Mouse (Mus musculus) gonadal fat pad, adult 2 months (tissue): ENCODE results near the gene Foxn3. TPM values are rescaled to one million over a fixed set of nuclear protein-coding genes. Genes with fewer than 3 reads are reported as not detected.

Experiments
- DNase-seq: peaks from one replicate; pipeline ENCODE4 v3.0.0-alpha.2; 2012; ENCODE audit warnings: low read depth
- polyA plus RNA-seq: library from polyadenylated mRNA; depleted of rRNA; stranded (reverse); fragments of >200 nt; gene quantifications from 2 replicates; pipeline ENCODE4 v1.2.3, GENCODE M21; 2012; rRNA removed

Foxn3 gene
- polyA plus RNA-seq: 27.2 and 30.5 TPM in 2 replicates

DNA sequence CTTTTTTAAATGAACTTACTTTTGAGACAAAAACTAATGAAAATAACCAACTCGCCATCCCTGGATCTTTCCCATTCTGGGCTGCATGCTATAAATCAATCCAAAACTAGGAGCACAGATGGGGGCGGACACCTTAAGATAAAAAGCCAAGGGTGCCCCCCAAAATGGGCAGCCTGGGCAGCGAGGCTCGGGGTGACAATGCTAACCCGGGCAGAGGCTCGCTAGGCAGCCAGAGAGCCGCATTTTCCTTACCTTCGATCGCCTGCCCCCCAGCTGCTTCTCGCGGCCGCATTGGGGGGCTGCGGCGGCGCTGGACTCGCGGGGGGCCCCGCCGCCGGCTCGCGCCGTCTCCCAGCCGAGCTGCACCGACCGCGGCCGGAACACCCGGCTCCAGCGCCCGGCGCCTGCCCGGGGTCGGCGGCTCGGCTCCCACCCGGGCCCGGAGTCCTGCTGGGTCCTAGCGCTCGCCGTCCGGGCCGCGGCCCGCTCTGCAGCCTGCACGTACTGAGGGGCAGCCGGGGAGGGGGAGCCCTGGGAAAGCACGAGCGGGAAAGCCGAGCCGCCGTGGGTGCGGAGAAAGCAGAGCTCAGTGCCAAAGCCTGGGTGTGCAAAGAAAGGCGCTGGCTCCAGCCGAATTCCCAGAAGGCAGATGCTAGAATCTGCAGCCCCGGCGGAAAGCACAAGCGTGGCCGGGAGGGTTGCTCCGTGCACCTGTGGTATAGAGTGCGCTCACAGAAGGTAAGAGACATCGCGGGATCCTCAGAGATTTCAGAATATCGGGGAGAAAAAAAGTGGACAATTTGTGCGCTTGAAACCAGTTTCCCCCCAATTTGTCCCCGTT is at the start of gene Foxn3:
Foxn3 (minus strand) TSS at position 364 of the 841 bp plus-strand sequence.
- no peak for DNase-seq

DNA sequence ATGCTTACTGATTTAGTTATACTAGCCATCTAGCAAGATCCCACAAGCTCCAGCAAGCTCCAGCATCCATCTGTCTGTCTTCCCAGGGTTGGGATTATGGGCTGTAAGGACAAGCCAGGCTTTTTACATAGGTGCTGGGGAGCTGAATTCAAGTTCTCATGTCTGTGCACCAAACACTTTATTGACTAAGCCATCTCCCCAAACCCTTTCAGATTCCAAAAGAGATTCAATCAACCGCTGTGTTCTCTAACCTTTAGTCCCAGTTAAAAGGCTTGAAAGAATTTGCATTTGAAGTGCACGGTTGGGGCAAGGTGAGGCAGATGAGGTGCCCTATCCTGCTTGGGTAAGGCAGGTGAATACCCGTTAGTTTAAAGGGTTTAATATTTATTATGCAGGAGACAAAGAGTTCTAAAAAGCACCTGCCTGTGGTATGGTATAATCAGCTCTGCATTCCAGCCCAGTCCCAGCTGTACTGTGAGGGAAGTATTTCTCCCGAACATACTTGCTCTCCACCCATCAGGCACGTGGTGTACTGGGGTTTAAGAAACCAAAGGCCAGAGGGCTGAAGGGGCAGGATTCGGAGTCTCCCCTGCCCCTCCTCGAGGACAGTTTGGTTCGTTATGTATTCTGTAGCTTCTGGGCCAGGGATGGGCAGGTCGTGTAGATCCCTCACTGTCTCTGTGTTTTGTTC is 48.9 kb upstream of the Foxn3 start:
- DNase-seq: no peak

DNA sequence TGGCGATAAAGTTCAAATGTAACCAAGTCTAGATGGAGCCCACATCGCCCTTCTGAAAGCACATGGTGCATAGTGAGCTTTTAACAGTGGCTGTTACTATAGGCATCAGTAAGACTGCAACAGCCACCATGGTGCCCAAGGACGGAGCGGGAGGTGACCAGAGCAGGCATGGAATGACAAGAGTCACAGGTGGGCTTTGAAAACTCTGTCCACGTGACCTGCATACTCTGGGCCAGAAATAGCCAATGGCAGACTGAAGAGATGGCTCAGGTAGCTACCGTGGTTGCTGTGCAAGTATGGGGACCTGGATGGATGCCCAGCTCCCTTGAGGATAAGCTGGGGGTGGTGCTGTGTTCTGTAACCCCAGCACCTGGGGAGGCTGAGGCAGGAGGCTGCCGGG is 47.5 kb upstream of the Foxn3 start:
- no peak for DNase-seq

DNA sequence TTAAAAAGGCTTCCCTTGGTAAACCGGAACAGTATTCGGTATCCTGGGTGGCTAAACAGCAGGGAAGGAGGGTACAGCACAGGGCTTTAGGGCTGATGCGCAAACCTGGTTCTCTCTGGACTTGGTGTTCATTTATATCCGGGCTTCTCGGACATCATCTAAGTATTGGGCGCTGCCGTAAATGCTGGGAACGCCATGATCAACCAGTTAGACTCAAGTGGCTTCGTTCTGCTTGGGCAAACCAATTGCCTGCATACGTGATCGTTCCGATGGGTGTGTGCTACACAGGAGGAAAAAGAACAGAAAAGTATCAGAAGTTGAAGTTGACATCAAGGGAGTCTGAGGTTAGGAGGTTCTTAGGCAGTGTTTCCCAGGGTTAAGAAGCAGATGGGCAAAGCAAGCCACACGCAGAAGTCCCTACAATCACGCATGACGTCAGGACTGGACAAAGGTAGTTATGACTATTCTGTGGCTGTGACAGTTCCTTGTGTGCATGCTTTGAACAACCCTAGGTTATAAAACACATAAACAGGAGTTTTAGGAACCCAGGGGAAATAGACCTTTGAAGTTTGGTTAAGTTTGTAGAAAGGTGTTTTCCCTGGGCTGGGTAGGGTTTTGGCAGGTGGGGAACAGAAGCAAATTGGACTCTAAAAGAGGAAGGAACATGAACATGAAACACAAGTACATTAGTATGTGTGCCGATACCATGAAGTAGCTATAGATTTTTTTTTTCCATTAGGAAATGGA is 46.9 kb upstream of the Foxn3 start:
- no peak for DNase-seq

DNA sequence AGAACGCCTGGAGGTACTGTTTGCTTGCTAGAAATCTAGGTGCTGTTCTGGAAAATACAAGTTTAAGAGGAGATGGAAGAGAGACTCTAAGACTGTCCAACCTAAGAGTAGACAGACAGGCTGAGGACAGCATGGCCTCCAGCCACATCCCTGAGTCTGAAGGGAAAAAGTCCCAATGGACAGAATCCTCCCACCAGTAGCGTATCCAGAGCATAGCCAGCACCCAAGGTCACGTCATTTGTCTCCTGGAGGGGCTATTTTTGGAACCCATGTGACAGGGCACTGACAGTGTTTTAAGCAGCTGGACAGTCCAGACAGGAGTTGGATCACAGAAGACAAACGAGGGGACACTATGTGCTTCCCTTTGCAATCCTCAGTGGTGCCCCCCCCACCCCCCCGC is 46.3 kb upstream of the Foxn3 start:
- no peak for DNase-seq

DNA sequence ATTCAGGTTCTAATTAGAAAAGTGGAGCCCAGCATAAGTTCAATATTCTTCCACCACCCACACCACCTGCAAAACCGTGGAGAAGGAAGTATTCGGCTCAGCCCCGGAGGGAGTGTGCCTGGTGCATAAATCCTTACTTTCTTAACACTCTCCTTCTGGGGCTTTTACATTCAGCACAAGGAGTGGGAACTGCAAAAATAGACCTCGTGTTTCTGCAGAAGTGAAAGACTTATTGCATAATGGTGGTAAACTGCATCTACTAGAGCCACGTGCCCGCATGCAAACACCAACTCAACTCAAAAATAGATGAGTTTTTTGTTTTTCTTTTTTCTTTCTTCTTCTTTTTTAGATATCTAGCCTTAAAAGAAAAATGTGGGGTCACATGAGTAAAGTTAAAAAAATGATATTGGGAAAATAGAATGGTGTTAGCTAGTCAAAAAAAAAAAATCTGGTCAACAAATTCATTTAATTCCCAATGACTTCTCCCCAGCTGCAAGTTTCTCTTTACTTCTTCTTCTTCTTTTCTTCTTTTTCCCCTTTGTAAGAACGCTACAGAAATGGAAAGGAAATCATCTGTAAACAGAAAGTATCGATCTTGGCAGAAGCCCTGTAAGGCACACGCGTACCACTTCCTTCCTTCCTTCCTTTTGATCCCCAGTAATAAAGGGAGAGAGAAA is 45.0 kb upstream of the Foxn3 start:
- no peak for DNase-seq

DNA sequence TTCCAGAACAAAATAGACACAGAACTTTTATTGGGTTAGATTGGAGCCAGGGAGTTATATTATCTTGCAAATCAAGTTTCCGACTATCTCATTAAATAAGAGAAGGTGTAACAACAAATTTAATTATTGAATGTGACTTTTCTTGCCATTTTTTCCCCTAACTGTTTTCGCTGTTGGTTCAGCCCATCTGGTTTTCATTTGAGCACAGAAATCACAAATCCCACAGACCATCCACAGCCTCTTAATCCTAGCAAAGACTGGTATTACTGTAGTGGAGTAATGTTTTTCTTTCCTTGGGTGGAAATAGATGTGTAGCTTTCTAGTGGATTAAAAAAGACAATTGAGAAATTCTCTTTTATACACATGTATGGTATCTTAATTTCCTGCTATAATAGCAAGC is 40.0 kb upstream of the Foxn3 start:
- no peak for DNase-seq

DNA sequence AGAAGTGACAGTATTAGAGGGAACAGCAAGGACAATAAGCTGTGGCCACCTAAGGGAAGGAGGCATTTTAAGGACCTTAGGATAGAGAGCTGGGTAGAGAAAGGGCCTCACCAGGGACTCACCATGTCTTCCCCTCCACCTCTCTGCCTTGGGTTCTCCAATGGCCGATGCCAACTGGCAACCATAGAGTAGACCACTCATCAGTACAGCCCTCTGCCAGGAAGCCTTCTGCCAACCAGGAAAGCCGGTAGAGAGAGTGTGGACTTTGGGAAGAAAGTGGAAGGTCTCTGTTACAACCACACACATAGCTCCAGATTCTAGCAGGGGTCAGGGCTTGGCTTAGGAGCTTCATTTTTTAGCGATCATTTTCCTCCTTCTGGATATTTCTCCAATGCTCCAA is 38.5 kb upstream of the Foxn3 start:
- DNase-seq: no peak

DNA sequence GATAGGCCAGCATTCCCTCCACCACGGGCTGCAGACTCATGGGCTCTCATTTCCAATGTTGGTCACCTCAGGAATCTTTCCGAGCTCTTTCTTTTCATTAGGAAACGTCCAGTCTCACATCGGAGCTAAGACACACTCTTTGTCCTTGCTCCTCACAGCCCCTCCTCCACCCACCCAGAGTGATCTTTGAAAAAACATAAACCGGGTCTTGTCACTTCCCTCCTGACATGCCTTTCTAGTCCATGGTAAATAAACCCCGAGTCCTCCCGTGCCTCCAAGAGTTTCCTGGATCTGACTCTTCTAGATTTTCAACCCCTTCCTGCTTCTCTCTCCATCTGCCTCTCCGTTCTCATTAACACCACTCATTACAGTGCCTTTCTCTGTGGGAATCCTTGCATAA is 38.0 kb upstream of the Foxn3 start:
- DNase-seq: no peak

DNA sequence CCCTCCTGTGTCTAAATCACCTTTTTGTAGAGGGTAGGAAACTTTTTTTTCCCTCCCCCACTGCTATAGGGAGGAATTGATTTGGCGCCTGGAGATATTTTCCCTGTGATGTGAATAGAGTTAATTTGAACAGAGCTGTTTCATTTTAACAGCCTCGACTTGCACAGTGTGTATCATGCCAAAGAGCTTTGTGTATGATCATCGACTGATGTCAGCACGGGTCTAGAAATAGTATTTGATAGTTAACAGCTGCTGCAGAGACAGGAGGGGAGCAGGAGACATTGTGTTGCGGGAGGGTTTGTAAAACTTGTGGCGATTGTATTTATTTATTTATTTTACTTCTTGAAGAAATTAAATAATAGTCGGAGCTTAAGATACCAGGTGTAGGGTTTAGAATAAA is 36.2 kb upstream of the Foxn3 start:
- DNase-seq: no peak

DNA sequence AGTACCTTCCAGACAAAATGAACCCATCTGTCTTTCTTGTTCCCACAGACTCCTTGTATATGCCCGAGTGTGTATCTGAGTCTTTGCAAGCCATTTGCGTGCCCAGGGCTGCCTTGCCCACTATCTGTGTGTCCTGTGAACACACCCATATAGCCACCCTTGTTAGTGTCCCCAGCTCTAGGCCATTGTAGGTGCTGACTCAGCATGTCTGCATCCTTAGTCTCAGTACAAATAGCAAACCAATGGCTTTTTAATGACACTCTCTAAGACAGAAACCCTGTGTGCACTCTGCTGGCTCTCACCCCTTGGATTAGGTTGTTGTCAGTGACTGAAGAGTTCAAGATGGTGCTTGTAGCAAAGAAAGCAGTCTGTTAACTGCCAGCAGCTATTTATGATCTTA is 33.0 kb upstream of the Foxn3 start:
- no peak for DNase-seq

DNA sequence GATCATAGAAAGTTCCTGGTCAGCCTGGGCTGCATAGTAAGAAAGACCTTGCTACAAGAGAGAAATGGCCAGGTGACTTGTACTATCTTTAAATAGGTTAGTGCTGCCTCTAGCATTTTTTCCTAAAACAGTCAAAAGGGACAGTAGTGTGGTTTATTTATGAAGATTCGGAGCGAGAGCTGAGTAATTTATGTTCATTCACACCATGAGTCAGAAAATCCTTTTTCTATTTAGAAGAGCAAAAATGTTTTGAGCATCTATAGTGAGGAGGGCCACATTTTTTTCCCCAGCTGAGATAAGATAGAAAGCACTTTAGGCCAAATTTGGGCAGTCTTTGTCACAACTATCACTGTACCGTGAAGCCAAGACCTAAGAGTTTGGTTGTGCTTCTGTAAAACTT is 24.0 kb upstream of the Foxn3 start:
- no peak for DNase-seq

DNA sequence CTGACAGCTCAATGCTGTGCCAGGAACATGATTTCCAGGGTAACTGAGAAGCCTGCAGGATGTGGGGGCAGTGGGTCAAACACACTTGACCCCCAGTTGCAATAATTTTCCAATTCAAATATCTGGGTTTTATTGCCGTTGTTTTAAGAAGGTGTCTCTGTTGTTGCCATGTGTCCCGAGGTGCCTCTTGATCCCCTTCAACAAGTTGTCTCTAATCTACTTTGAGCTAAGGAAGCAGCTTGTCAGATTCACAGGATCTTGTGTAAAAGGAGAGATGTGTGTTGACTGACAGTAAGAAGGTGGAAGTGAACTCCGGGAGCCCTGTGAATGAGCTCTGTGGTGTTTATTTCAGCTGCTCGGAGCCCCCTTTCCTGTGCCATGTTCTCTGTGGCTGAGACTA is 16.6 kb upstream of the Foxn3 start:
- no peak for DNase-seq

DNA sequence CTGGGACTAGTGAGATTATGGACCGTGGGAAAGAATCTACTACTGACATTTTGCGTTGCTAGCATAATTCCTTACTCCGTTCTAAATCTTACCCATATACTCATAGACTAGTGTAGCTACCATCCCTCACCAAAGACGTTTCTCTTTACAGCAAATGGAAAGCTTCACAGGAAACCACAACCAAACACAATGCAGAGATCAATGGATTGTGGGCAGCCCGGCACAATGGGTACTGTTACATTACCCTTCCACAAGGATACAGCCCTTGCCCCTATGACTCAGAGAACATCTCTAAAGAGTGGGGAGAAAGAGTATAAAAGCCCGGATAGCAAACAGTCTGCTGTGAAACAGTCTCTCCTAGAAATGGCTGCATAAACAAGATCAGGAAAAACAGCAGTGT is 13.3 kb upstream of the Foxn3 start:
- DNase-seq: no peak

DNA sequence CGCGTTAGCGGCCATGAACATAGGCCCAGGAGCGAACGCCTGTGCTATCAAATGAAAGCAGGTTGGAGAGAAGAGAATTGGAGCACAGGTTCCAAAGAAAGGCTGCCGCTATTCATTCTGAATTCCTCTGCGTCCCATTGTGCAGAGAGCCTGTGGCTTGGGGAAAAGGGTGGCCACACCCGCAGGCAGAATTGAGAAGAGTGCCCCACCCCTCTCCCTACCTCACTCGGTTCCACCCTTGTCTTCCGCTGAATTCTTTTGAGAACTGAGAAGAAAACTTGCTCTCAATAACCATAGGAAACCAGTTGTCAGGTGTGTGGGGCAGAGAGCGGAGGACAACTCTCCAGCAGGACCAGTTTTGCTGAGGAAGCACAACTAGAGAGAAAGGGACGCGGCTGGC is 10.9 kb upstream of the Foxn3 start:
- DNase-seq: no peak

DNA sequence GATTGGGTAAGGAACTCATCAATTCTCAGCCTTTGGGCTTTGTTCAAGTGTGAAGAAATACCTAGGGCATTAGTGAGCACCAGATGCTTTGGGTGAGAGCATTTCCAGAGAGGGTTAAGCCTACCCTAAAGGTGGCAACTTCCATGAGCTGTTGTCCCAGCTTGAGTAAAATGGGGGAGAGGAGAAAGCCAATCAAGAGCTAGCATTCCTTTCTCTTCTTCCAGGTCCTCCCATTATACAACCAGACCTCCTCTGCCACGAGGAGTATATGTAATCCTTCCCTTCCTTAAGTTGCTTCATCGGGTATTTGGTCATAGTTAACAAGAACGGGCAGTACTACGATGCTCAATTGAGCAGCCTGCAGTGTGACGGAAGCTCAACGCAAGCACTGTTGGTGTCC is 9.7 kb upstream of the Foxn3 start:
- DNase-seq: peak; percentile 61

DNA sequence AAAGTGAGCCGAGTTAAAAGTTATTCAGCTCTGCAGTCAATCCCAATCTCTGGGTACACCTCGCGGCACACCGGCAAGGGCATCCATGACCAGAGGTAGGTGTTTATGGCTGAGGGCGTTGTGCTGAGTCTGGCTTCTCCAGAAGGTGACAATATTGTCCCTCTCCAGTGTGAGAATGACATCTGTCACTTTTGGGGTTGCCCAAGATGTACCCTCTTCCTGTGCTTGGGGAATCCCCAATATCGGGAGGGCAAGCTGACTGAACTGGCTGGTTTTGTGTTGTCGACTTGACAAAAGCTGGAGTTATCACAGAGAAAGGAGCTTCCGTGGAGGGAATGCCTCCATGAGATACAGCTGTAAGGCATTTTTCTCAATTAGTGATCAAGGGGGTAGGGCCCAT is 8.6 kb upstream of the Foxn3 start:
- DNase-seq: no peak

DNA sequence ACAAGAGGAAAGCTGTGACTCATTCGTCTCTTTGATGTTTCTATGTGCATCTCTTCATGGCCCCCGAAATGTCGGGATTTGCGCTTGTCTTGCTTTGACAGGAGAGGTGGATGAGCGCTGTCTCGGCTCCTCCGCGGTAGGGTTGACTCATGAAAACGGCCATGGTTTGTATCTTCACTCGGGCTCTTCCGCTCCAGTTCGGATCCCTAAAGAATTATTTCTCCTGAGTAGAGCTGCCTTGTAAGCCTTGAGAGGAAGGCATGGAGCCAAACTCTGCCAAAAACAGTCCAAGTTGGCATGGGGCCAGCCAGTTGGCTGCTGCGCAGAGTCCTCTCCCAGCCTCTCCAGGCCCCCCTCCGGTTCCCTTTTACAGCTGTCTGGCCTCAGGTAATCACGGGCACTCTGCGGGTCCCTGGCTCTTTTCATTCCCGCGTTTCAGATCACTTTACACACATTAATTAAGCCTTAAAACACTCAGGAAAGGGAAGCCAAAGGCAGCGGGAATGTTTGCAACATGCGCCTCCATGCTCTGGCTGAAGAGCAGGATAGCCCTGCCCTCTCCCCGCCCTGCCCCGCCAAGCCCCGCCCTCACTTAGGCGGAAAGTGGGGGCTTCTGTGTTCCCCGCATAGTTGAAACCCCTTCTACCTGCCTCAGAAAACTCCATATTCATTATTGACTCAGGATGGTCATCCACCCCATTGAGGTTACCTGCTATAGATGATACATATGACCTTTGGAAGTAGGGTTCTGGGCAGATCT is 7.0 kb upstream of the Foxn3 start:
- no peak for DNase-seq

DNA sequence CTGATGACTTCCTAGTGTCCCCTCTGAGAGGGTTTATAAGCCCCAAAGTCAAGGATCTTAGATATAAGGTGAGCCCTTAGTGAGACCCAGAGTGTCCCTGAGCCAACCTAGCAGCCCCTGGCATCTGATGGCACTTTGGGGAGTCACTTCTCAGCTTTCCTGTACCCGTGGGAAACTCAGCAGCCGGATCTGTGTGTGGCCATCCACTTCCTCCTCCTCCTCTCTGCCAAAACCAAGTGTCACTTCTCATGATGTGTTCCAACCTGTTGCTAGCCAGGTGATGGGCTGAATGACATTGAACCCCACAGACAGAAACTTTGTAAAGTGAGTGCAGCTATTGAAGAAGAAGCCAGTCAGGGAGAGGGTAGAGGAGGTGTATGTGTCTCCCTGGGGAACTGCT is 2.2 kb upstream of the Foxn3 start:
- DNase-seq: no peak

DNA sequence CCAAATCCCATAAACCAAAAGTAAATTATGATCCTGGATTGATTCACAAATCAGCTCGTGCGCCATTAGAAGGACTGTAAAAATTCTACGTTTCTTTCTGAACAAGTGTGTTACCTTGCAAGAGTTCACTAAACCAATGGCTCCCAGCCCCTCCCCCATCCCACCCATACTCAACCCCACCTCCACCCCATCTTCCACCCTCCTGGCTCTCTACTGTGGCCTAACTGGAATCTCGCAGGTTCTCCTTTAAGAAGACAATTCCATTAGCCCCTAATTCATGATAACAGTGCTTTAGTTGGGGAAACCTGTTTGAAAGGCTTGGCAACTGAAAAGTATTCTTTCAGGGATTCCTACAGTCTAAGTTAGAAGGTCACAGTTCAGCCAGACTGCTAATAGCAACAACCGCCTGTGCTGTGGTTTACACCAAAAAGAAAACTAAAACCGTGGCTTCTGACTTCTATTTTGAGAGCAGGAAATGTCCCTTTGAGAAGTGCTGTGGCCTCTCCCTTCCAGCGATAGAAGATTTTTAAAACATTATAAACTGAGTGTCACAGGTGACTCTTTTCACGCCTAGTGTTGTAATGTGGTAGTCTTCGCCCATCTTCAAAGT is 1.0 kb upstream of the Foxn3 start:
- no peak for DNase-seq

DNA sequence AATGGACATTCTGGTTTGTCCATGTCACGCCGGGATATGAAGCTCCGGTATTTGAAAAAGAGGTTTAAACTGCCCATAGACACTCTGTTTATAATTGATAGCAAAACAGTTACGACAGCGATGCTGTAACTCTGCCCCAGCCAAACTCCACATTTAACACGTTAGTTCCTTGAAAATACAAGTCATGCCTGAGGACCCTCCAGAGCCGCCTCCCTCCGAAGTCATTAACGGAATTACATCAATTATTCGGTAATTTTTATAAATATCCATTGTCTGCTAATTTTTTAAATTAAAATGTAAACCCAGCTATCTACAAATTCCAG is 554 bp downstream of the Foxn3 start:
- DNase-seq: no peak
